Mouse (Mus musculus) adrenal gland, postnatal 10 days (tissue): ENCODE measurements around the gene S1pr5. TPM values are rescaled to one million over a fixed set of nuclear protein-coding genes. Genes with fewer than 3 reads are reported as not detected.
"Not testable (repeated sequence)": the region's sequence is repeated elsewhere in the genome, so short reads cannot be mapped to it uniquely, and the experiment has no call there.

Experiments
- DNase-seq: peaks from one replicate; pipeline ENCODE4 v3.0.0; 2021; ENCODE audit warnings: mixed read lengths
- total RNA-seq, 2 experiments: library from RNA; stranded (reverse); gene quantifications; 2 replicates each; pipeline ENCODE4 v1.2.3; 2021

Gene S1pr5
- total RNA-seq, 2 experiments from 2014 or later: 1.4 to 1.7 TPM

GRCm38 (mm10) chr9:21204528-21205272, 43.5 kb downstream of the S1pr5 start:
- no peak for DNase-seq

GRCm38 (mm10) chr9:21204156-21204527, 44.1 kb downstream of the S1pr5 start:
- no peak for DNase-seq

- no peak for DNase-seq
Measured at GRCm38 (mm10) chr9:21198960-21199359, 49.3 kb downstream of the S1pr5 start.

DNA sequence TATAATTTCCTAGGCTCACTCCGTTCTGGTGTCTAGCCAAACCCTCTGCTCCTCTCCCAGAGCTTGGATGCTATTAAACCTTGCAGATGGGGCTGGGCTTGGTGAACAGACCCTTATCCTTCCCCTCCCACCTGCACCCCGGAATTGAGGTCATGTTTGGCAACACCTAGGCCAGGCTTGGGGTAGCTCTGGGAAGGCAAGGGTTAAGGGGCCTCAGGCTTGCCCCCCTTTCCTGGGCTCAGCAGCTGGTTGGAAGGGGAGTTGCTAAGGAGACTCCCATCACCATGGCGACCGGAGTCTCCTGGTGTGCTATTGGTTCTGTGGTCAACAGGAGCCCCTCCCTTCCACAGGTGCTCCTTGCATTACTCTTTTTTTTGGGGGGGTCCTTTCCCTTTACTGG, 50.3 kb downstream of the S1pr5 start:
- DNase-seq: no peak

DNA sequence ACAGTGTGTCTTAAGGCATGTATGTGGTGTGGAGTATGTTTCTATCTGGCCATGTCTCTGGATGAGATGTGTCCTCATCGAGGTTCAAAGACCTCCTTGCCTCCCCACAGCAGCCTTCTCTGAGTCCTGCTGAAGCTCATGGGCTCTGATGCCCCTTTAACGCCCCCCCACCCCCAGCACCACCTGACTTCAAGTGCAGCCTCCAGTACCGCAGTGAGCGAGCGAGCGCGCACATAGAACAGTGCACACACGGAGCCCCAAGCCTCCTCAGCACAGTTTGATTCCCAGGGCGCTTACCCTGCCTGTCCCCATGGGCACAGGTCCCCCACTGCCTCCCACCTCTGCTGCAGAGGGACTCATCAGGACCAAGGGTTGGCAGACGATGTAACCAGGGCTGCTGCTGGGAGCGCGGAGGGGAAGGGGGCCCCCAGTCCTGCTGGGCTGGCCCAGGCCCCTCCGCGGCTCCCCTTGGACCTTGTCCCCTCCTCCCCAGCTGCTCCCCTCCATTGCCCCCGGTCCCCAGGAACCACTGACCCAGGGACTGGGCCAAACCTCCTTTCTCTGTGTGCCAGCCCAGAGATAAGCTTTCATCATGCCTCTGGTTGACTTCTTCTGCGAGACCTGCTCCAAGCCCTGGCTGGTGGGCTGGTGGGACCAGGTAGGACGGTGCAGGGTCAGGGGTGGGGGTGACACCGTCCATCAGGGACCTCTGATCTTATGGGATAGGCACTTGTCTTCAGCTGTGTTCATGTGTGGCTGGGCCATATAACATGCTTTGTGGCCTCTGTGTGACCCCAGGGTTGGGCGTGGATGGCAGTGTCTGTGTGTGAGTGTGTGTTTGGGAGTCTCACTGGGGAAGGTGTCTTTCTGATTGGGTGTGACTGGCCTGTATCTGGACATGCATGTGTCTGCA, 51.5 kb downstream of the S1pr5 start:
- no peak for DNase-seq

DNA sequence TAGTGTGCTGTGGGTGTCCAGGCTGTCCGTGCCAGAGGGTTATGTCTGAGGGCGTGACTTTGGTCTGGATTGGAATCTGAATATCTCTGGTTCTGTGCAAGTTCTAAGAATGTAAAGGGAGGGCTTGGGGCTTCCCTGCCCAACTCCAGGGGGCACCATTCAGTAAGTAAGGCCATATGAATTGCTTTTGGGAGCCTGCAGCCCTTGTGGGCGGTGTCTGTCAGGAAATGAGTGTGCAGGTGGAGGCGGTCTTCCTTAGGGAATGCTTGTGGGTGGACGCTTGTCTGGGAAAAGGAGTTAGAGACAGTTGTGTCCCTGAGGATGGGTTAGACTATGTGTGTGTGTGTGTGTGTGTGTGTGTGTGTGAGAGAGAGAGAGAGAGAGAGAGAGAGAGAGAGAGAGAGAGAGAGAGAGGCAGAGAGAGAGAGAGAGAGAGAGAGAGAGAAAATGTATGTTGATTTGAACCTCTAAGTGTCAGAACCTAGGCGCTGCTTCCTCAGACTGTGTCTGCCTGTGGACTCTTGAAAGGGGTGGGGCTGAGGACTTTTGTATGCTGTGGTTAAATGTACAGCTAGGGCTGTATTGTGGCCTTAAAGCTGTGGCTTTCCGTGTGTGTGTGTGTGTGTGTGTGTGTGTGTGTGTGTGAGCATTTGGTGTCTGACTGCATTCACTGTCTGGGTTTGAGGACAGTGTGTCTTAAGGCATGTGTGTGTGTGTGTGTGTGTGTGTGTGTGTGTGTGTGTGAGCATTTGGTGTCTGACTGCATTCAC, 52.3 kb downstream of the S1pr5 start:
- DNase-seq: not testable (repeated sequence)

- no peak for DNase-seq
Measured at GRCm38 (mm10) chr9:21194787-21195493, 53.3 kb downstream of the S1pr5 start.

DNA sequence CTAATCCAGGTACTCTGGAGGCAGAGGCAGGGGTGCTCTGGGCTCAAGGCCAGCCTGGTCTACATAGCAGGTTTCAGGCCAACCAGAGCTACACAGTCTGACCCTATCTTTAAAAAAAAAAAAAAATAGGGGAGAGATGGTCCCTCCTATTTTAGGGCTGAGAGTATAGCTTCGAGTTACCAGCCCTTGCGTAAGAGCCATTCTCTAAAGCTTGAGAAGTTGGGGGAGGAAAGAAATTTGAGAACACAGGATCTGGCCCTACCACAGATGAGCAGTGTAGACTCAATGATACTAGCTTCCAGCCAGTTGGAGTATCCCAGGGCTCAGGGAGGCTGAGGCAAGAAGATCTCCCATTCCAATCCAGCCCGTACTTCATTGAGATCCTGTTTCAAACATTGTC, 54.5 kb downstream of the S1pr5 start:
- DNase-seq: no peak

Other genes with a start within 250 kb of the S1pr5 start
- 100 to 1,000 TPM; 121 to 125 TPM for gene Mrpl4, start 245.7 kb downstream of the S1pr5 start, total RNA-seq
- 10 to 100 TPM; 10.8 to 12.4 TPM for gene Icam1, start 232.5 kb downstream of the S1pr5 start, total RNA-seq
- gene Icam4, start 219.1 kb downstream of the S1pr5 start, total RNA-seq: 1 to 10 TPM; 2.3 to 3.2 TPM
- gene Icam5, start 216.4 kb downstream of the S1pr5 start, total RNA-seq: under 1 TPM; 0.51 to 0.67 TPM
- not detected for gene Zglp1, start 181.3 kb downstream of the S1pr5 start, total RNA-seq
- under 1 TPM; 0.45 to 0.51 TPM for gene Gm49373, start 175.3 kb downstream of the S1pr5 start, total RNA-seq
- gene Fdx1l, start 174.8 kb downstream of the S1pr5 start, total RNA-seq: 10 to 100 TPM; 32.5 to 38.6 TPM
- gene Gm38431, start 156.4 kb downstream of the S1pr5 start, total RNA-seq: 1 to 10 TPM in 1 of 2 experiments, under 1 TPM in 1; 0.63 to 1.5 TPM
- gene Raver1, start 156.4 kb downstream of the S1pr5 start, total RNA-seq: 10 to 100 TPM; 47.2 to 50.3 TPM
- gene Tyk2, start 117.2 kb downstream of the S1pr5 start, total RNA-seq: 10 to 100 TPM; 12.5 to 18.6 TPM
- 100 to 1,000 TPM; 155 to 160 TPM for gene Cdc37, start 98.5 kb downstream of the S1pr5 start, total RNA-seq
- 10 to 100 TPM; 22.7 to 31.5 TPM for gene Pde4a, start 82.7 kb downstream of the S1pr5 start, total RNA-seq
- gene Keap1, start 9.1 kb downstream of the S1pr5 start, total RNA-seq: 10 to 100 TPM; 39.4 to 45.8 TPM
- gene Atg4d, start 16.9 kb upstream of the S1pr5 start, total RNA-seq: 10 to 100 TPM; 45.4 to 48.1 TPM
- 10 to 100 TPM; 28.8 to 38.4 TPM for gene Kri1, start 39.5 kb upstream of the S1pr5 start, total RNA-seq
- gene Cdkn2d, start 43.0 kb upstream of the S1pr5 start, total RNA-seq: 10 to 100 TPM; 16.8 to 23.8 TPM
- gene Ap1m2, start 63.9 kb upstream of the S1pr5 start, total RNA-seq: under 1 TPM in 1 of 2 experiments, not detected in 1; 0.15 TPM
- gene Slc44a2, start 72.3 kb upstream of the S1pr5 start, total RNA-seq: 10 to 100 TPM; 48.3 to 63.4 TPM
- gene Ilf3, start 119.4 kb upstream of the S1pr5 start, total RNA-seq: 10 to 100 TPM; 54.4 to 67.4 TPM
- 10 to 100 TPM; 14.8 to 21.1 TPM for gene Qtrt1, start 163.4 kb upstream of the S1pr5 start, total RNA-seq
- gene Dnm2, start 176.5 kb upstream of the S1pr5 start, total RNA-seq: 10 to 100 TPM; 79.1 to 94.7 TPM